Mouse (Mus musculus): Measurements from ENCODE around the gene Drg1. TPM values are rescaled to one million over a fixed set of nuclear protein-coding genes. Genes with fewer than 3 reads are reported as not detected.

Gene Drg1
- polyA plus RNA-seq, 1 experiment from 2014 or later: 321 TPM

DNA sequence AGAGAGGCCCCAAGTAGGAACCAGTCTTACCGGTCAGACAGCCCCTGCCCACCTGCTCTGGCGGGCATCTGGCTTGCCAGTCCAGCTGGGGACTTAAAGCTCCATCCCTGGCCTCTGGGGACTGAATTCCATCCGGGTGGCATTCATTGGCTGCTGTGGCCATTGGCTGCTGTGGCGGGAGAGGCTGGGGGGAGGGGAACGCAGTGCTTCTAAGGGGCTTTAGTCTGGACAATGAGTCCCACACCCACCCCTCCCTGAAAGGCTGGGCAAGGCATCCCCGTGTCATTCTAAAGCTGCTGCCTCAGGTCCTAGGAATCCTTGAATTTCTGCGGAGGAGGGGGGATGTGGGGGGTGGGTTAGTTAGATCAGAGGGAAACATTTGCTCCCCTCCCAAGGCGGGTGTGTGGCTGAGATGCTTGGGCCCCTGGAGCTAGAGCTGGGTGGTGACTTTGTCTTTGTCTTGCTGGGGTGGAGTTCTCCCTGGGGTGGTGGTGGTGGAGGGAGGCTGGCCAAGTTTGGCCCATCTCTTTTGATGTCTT, 26.6 kb upstream of the Drg1 start:
- Histone ChIP-seq H3K9ac (ENCODE audit: low read depth, low read length) (peak overlapping the region; percentile 98), H3K4me1 (replicated peaks; ENCODE audit: control insufficient read depth, insufficient read depth, low read length) (peaks cover 26% of the 10 kb centered on the region), H3K9me3 (ENCODE audit: control insufficient read depth, low read length) (no peaks in the 10 kb centered on the region), H3K27ac (ENCODE audit: low read depth, low read length) (peak overlapping the region; percentile 100), H3K4me3 (ENCODE audit: low read depth, low read length) (peak overlapping the region; percentile 96), H3K36me3 (ENCODE audit: control insufficient read depth, insufficient read depth, low read length) (peaks cover 16% of the 10 kb centered on the region), H3K27me3 (ENCODE audit: control insufficient read depth, insufficient read depth, low read length) (no peaks in the 10 kb centered on the region), H3K4me2 (replicated peaks; ENCODE audit: low read depth, low read length) (peak overlapping the region; percentile 93)
- ATAC-seq (ENCODE audit: low FRiP score): peak; percentile 59
- peak; percentile 91 for DNase-seq (ENCODE audit: low spot score)
- WGBS: under 1% methylated on average over 8 of the region's 8 CpGs

DNA sequence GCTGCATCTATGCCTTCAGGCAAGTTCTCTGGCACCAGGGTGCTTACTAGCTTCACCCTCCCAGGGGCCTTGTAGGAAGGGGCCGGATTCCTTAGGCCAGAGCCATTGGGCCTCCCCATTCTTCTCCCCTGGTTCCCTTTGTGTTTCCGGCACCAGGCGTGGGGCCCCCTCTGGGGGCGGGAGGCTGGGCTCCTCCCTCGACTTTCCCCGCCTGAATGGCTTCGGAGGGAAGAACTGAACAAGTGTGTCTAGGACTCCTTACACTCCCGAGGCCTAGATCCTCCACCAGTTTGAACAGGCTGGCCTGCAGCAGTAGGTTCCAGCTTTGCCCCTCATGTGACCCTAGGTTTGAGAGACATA, 25.8 kb upstream of the Drg1 start:
- Histone ChIP-seq H3K27ac (ENCODE audit: low read depth, low read length) (peak overlapping the region; percentile 100), H3K9ac (ENCODE audit: low read depth, low read length) (peak overlapping the region; percentile 98), H3K4me1 (replicated peaks; ENCODE audit: control insufficient read depth, insufficient read depth, low read length) (peaks cover 26% of the 10 kb centered on the region), H3K27me3 (ENCODE audit: control insufficient read depth, insufficient read depth, low read length) (no peaks in the 10 kb centered on the region), H3K9me3 (ENCODE audit: control insufficient read depth, low read length) (no peaks in the 10 kb centered on the region), H3K36me3 (ENCODE audit: control insufficient read depth, insufficient read depth, low read length) (peaks cover 16% of the 10 kb centered on the region), H3K4me2 (replicated peaks; ENCODE audit: low read depth, low read length) (peak overlapping the region; percentile 93), H3K4me3 (ENCODE audit: low read depth, low read length) (peak overlapping the region; percentile 96)
- DNase-seq (ENCODE audit: low spot score): peak; percentile 86
- peak; percentile 17; the same call in 1 of the 2 replicates for ATAC-seq (ENCODE audit: low FRiP score)
- WGBS: 0% methylated on average over 8 of the region's 8 CpGs

DNA sequence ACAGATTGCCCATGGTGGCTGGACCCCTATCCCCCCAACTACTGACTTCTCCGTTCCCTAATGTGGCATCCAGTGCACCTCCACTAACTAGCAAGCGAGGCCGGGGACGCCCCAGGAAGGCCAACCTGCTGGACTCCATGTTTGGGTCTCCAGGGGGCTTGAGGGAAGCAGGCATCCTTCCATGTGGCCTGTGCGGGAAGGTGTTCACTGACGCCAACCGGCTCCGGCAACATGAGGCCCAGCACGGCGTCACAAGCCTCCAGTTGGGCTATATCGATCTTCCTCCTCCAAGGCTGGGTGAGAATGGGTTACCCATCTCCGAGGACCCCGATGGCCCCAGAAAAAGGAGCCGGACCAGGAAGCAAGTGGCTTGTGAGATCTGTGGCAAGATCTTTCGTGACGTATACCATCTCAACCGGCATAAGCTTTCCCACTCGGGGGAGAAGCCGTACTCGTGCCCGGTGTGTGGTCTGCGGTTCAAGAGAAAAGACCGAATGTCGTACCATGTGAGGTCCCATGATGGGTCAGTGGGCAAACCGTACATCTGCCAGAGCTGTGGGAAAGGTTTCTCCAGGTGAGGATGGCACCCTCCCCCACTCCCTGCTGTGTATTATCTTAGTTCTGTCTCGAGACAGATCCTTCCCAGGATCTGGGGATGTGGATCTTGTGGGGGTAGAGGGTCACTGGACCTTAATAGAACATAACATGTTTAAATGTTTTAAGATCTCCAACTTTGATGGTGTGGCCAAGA, 25.3 kb upstream of the Drg1 start:
- peak overlapping the region; percentile 100 for H3K27ac ChIP-seq (ENCODE audit: low read depth, low read length)
- H3K36me3 ChIP-seq (ENCODE audit: control insufficient read depth, insufficient read depth, low read length): peaks cover 14% of the 10 kb centered on the region
- H3K4me3 ChIP-seq (ENCODE audit: low read depth, low read length): peak overlapping the region; percentile 96
- ATAC-seq (ENCODE audit: low FRiP score): no peak
- H3K4me1 ChIP-seq (replicated peaks; ENCODE audit: control insufficient read depth, insufficient read depth, low read length): peaks cover 26% of the 10 kb centered on the region
- peak; percentile 61 for DNase-seq (ENCODE audit: low spot score)
- peak overlapping the region; percentile 93 for H3K4me2 ChIP-seq (replicated peaks; ENCODE audit: low read depth, low read length)
- H3K9me3 ChIP-seq (ENCODE audit: control insufficient read depth, low read length): no peaks in the 10 kb centered on the region
- under 1% methylated on average over 26 of the region's 26 CpGs for WGBS
- no peaks in the 10 kb centered on the region for H3K27me3 ChIP-seq (ENCODE audit: control insufficient read depth, insufficient read depth, low read length)
- H3K9ac ChIP-seq (ENCODE audit: low read depth, low read length): peak overlapping the region; percentile 98

DNA sequence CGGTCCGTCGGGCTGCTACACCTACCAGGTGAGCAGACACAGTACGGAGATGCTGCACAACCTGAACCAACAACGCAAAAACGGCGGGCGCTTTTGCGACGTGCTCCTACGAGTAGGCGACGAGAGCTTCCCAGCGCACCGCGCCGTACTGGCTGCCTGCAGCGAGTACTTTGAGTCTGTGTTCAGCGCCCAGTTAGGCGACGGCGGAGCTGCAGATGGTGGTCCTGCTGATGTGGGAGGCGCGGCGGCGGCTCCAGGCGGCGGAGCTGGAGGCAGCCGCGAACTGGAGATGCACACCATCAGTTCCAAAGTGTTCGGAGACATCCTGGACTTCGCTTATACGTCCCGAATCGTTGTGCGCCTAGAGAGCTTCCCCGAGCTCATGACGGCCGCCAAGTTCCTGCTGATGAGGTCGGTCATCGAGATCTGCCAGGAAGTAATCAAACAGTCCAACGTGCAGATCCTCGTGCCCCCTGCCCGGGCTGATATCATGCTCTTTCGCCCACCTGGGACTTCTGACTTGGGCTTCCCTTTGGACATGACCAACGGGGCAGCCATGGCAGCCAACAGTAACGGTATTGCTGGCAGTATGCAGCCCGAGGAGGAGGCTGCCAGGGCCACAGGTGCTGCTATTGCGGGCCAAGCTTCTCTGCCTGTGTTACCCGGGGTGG, 24.6 kb upstream of the Drg1 start:
- H3K9me3 ChIP-seq (ENCODE audit: control insufficient read depth, low read length): no peaks in the 10 kb centered on the region
- under 1% methylated on average over 50 of the region's 50 CpGs for WGBS
- H3K4me3 ChIP-seq (ENCODE audit: low read depth, low read length): peak overlapping the region; percentile 96
- H3K27me3 ChIP-seq (ENCODE audit: control insufficient read depth, insufficient read depth, low read length): no peaks in the 10 kb centered on the region
- H3K4me2 ChIP-seq (replicated peaks; ENCODE audit: low read depth, low read length): peak overlapping the region; percentile 93
- H3K27ac ChIP-seq (ENCODE audit: low read depth, low read length): peak overlapping the region; percentile 100
- peaks cover 22% of the 10 kb centered on the region for H3K4me1 ChIP-seq (replicated peaks; ENCODE audit: control insufficient read depth, insufficient read depth, low read length)
- peaks cover 10% of the 10 kb centered on the region for H3K36me3 ChIP-seq (ENCODE audit: control insufficient read depth, insufficient read depth, low read length)
- DNase-seq (ENCODE audit: low spot score) (peak; percentile 64), ATAC-seq (ENCODE audit: low FRiP score) (no peak)
- H3K9ac ChIP-seq (ENCODE audit: low read depth, low read length): peak overlapping the region; percentile 98

DNA sequence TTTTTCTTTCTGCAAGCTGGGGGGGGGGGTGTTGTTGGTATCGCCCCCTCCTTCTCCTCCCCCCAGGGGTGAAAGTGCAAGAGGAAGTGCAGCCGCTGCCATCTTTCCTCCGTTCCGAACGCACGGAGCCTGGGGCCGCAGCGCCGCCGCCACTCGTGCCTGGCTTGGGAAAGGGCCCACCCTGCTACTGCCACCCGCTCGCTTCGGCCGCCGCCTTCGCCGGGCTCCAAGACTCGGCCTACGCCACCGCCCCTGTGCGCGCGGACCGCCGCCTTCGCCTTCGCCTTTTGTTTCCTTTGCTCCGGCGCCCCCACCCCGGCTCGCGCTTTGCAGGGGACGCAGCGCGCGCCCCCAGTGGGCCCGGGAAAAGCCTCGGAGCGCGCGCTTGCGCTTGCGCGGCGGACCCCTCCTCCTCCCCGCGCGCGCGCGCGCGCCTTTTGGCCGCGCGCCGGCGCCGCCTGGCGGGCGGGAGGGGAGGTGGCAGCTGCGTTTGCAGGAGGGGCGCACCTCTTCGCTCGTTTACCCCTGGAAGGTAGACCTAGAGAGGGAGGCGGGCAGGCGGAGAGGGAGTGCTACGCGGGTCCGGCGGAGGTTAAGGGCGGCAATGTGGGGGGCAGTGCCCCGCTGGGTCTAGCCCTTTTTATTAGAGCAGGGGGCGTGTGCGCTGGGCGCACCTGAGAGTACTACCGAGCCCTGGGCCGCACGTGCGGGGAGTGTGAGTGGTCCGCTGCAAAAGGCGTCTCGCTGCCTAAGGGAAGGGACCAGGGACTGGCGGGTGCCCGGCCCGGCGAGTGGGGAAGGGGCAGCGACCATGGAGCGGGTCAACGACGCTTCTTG, 23.8 kb upstream of the Drg1 start:
- Histone ChIP-seq H3K4me1 (replicated peaks; ENCODE audit: control insufficient read depth, insufficient read depth, low read length) (peaks cover 18% of the 10 kb centered on the region), H3K27me3 (ENCODE audit: control insufficient read depth, insufficient read depth, low read length) (no peaks in the 10 kb centered on the region), H3K36me3 (ENCODE audit: control insufficient read depth, insufficient read depth, low read length) (peaks cover 9% of the 10 kb centered on the region; the same call in 1 of the 2 replicates), H3K27ac (ENCODE audit: low read depth, low read length) (peak overlapping the region; percentile 100), H3K9me3 (ENCODE audit: control insufficient read depth, low read length) (no peaks in the 10 kb centered on the region), H3K4me2 (replicated peaks; ENCODE audit: low read depth, low read length) (peak overlapping the region; percentile 93), H3K9ac (ENCODE audit: low read depth, low read length) (peak overlapping the region; percentile 98), H3K4me3 (ENCODE audit: low read depth, low read length) (peak overlapping the region; percentile 96)
- ATAC-seq (ENCODE audit: low FRiP score) (peak; percentile 48), DNase-seq (ENCODE audit: low spot score) (peak; percentile 98)
- WGBS: 1% methylated on average over 72 of the region's 92 CpGs

DNA sequence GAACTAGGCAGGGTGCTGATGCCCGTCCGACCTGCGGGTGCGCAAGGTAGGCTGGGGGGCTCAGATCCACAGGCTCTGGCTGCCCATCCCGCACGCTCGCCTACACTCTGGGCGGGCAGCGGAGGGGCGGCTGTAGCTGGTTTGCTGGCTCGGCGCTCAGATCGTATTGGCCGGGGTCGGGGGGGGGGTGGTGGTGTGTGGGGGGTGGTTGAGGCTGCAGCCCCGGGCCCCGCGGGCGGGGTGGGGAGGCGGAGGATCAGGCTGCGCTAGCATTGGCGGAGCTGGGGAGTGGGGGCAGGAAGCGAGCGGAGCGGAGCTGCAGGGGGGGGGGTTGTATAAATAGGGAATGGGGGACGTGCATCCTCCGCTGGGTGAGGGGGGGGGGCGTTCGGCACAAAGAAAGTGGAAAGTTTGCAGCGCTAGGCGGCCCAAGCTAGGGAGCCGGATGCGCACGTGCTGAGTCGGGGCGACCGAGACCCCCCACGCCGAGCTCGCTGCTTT, 23.1 kb upstream of the Drg1 start:
- H3K4me2 ChIP-seq (replicated peaks; ENCODE audit: low read depth, low read length): peak overlapping the region; percentile 93
- H3K27ac ChIP-seq (ENCODE audit: low read depth, low read length): peak overlapping the region; percentile 100
- H3K36me3 ChIP-seq (ENCODE audit: control insufficient read depth, insufficient read depth, low read length): peaks cover 5% of the 10 kb centered on the region; the same call in 1 of the 2 replicates
- 1% methylated on average over 29 of the region's 40 CpGs for WGBS
- no peaks in the 10 kb centered on the region for H3K9me3 ChIP-seq (ENCODE audit: control insufficient read depth, low read length)
- ATAC-seq (ENCODE audit: low FRiP score) (peak; percentile 82), DNase-seq (ENCODE audit: low spot score) (peak; percentile 90)
- no peaks in the 10 kb centered on the region for H3K27me3 ChIP-seq (ENCODE audit: control insufficient read depth, insufficient read depth, low read length)
- peaks cover 12% of the 10 kb centered on the region for H3K4me1 ChIP-seq (replicated peaks; ENCODE audit: control insufficient read depth, insufficient read depth, low read length)
- H3K4me3 ChIP-seq (ENCODE audit: low read depth, low read length): peak overlapping the region; percentile 96
- peak overlapping the region; percentile 98 for H3K9ac ChIP-seq (ENCODE audit: low read depth, low read length)

DNA sequence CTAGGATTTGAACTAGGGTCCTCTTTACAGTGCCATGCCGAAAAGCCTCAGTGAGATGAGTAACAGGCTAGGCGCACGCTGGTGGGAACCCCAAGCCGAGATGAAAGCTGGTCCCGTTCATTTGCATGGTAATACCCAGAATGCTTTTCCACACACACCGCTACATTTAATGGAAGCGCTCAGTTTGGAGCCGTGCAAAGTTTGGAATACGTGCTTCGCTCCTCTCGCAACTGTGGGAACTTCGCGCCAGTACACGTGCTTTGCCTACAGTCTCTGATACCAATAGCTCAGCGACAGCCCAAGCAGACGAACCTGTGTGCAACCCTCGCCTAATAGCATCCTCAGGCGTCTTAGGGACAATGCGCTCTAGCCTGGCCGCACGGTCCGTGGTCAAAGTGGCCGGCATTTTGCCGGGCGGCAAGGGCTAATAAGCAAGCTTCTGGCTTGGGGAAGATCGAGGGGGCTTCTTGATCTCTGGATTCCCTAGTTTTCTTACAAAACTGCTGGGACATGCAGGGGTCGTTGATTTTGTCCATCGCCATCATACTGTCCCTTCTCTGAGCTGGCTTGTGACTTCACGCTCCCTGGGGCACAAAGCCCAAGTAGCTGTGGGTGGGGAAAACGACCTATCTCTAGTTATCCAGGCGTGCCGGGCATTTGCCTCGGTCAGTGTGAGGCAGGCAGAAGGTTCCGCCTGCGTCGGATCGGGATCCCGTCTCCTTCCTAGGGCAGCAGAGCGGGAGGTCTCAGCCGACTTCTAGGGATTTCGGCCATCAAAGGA, 22.5 kb upstream of the Drg1 start, which contains the start of gene Patz1:
Gene Patz1, plus strand, starts transcription at position 354 of the 781 bp plus-strand sequence.
- H3K4me2 ChIP-seq (replicated peaks; ENCODE audit: low read depth, low read length): peak within 1 kb of the TSS; percentile 93
- ATAC-seq (ENCODE audit: low FRiP score): peak; percentile 39
- H3K9ac ChIP-seq (ENCODE audit: low read depth, low read length): peak within 1 kb of the TSS; percentile 98
- peaks cover 5% of the 10 kb centered on the region for H3K4me1 ChIP-seq (replicated peaks; ENCODE audit: control insufficient read depth, insufficient read depth, low read length)
- no peaks in the 10 kb centered on the region for H3K27me3 ChIP-seq (ENCODE audit: control insufficient read depth, insufficient read depth, low read length)
- DNase-seq (ENCODE audit: low spot score): peak; percentile 78
- H3K36me3 ChIP-seq (ENCODE audit: control insufficient read depth, insufficient read depth, low read length): no peaks in the 10 kb centered on the region; the same call in 1 of the 2 replicates
- WGBS: under 1% methylated on average over 41 of the region's 41 CpGs
- peak within 1 kb of the TSS; percentile 96 for H3K4me3 ChIP-seq (ENCODE audit: low read depth, low read length)
- no peaks in the 10 kb centered on the region for H3K9me3 ChIP-seq (ENCODE audit: control insufficient read depth, low read length)
- H3K27ac ChIP-seq (ENCODE audit: low read depth, low read length): peak within 1 kb of the TSS; percentile 100

Data from hindbrain, embryonic 11.5 days (tissue).